Mouse (Mus musculus) lung, postnatal 0 days (tissue): ENCODE measurements around the gene Prrc2a. TPM values are rescaled to one million over a fixed set of nuclear protein-coding genes. Genes with fewer than 3 reads are reported as not detected.

Experiments used
- ATAC-seq: fragments of 200-750 bp; cut with Nextera tagmentation; 2 replicates; pipeline ENCODE4 v1.8.0; 2017; ENCODE audit warnings: moderate library complexity
- DNase-seq: peaks from one replicate; pipeline ENCODE4 v3.0.0-alpha.2; 2016; ENCODE audit warnings: low spot score
- H3K27ac ChIP-seq: fragments of 300-500 bp; sonication (generic); 2 replicates; pipeline ENCODE4 v1.5.1; 2014; ENCODE audit warnings: antibody characterized with exemption, mild to moderate bottlenecking, low read length, mixed read lengths
- H3K27me3 ChIP-seq: fragments of 300-500 bp; sonication (generic); replicated peaks from 2 replicates; pipeline ENCODE4 v1.6.1; 2014; ENCODE audit warnings: low read length, mixed read lengths; ENCODE audit not compliant: insufficient read depth
- H3K36me3 ChIP-seq: fragments of 300-500 bp; sonication (generic); 2 replicates; pipeline ENCODE4 v1.6.1; 2014; ENCODE audit warnings: low read length, mixed read lengths; ENCODE audit not compliant: insufficient read depth
- H3K4me1 ChIP-seq: fragments of 300-500 bp; sonication (generic); 2 replicates; pipeline ENCODE4 v1.6.1; 2014; ENCODE audit warnings: antibody characterized with exemption, low read depth, low read length, mixed read lengths; ENCODE audit not compliant: insufficient read depth
- H3K4me2 ChIP-seq: fragments of 300-500 bp; sonication (generic); replicated peaks from 2 replicates; pipeline ENCODE4 v1.6.1; 2014; ENCODE audit warnings: low read depth, mild to moderate bottlenecking, low read length, moderate library complexity, mixed read lengths
- H3K4me3 ChIP-seq: fragments of 300-500 bp; sonication (generic); 2 replicates; pipeline ENCODE4 v1.5.1; 2014; ENCODE audit warnings: low read depth, low read length
- H3K9ac ChIP-seq: fragments of 300-500 bp; sonication (generic); replicated peaks from 2 replicates; pipeline ENCODE4 v1.6.1; 2014; ENCODE audit warnings: low read depth, mild to moderate bottlenecking
- H3K9me3 ChIP-seq: fragments of 300-500 bp; sonication (generic); 2 replicates; pipeline ENCODE4 v1.6.1; 2016; ENCODE audit warnings: low read length, mixed read lengths
- CTCF ChIP-seq: IDR thresholded peaks from 2 replicates; pipeline ENCODE4 v1.5.1; 2016; ENCODE audit warnings: antibody characterized with exemption, mild to moderate bottlenecking
- EP300 ChIP-seq: IDR thresholded peaks from 2 replicates; pipeline ENCODE4 v1.6.1; 2016; ENCODE audit warnings: antibody characterized with exemption, mild to moderate bottlenecking, control low read depth
- WGBS: fragments of 180-500 bp; shearing (Covaris S2); extraction: QIAGEN DNeasy Blood & Tissue Kit; methylation state at CpG from one replicate; pipeline ENCODE4 v1.1.7; 2014; 5-methylcytosine and 5-hydroxymethylcytosine counted together
- polyA plus RNA-seq: library from polyadenylated mRNA; unstranded; fragments of >200 nt; fragmentation: Nextera tagmentation; extraction: Ambion mirVana; gene quantifications from 2 replicates; pipeline ENCODE4 v1.2.1, GENCODE M21; 2015

Gene Prrc2a
- polyA plus RNA-seq, 1 experiment from 2014 or later = 74.1 TPM

GRCm38 (mm10) chr17:35198029-35198428 lies 33.3 kb upstream of the Prrc2a start:
- Histone ChIP-seq H3K4me2 (no peak overlapping the region), H3K27ac (no peak overlapping the region), H3K36me3 (no peaks in the 10 kb centered on the region), H3K27me3 (peaks cover 3% of the 10 kb centered on the region; the same call in 1 of the 2 replicates), H3K4me3 (no peak overlapping the region), H3K9ac (no peak overlapping the region), H3K4me1 (peaks cover 4% of the 10 kb centered on the region; the same call in 1 of the 2 replicates), H3K9me3 (no peaks in the 10 kb centered on the region)
- TF ChIP-seq EP300 = no peak
- TF ChIP-seq CTCF = no peak
- no peak for DNase-seq
- ATAC-seq = no peak
- 50% methylated on average over 7 of the region's 7 CpGs for WGBS

- 56% methylated on average over 5 of the region's 6 CpGs for WGBS
- DNase-seq = no peak
- ATAC-seq = no peak
Observed at GRCm38 (mm10) chr17:35197126-35197525, 32.4 kb upstream of the Prrc2a start.

DNA sequence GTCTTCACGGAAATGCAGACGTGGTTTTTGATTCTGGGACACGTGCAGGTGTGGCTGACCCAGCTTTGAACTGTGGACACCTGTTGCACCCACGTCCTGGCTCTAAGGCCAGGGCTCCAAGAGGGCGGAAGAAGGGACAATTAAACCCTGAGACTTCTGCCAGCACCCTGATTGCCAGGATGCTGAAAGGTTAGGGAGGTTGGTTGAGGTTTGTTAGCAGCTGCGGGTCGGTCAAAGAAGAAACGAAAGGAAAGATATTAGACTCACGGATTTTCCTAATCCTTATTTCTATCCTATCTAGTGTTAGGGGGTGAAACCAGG lies 31.6 kb upstream of the Prrc2a start:
- H3K9ac ChIP-seq = no peak overlapping the region
- peak overlapping the region; percentile 75 for H3K4me2 ChIP-seq

More at GRCm38 (mm10) chr17:35197126-35197525, 32.4 kb upstream of the Prrc2a start:
- Histone ChIP-seq H3K9ac (no peak overlapping the region), H3K27me3 (peaks cover 3% of the 10 kb centered on the region; the same call in 1 of the 2 replicates), H3K4me2 (no peak overlapping the region), H3K9me3 (no peaks in the 10 kb centered on the region), H3K4me3 (no peak overlapping the region), H3K4me1 (peaks cover 4% of the 10 kb centered on the region; the same call in 1 of the 2 replicates), H3K36me3 (no peaks in the 10 kb centered on the region), H3K27ac (no peak overlapping the region)
- TF ChIP-seq CTCF (no peak), EP300 (no peak)

GRCm38 (mm10) chr17:35195631-35196320 lies 31.1 kb upstream of the Prrc2a start:
- Histone ChIP-seq H3K4me1 (peaks cover 4% of the 10 kb centered on the region; the same call in 1 of the 2 replicates), H3K9me3 (no peaks in the 10 kb centered on the region), H3K27me3 (no peaks in the 10 kb centered on the region; the same call in 1 of the 2 replicates), H3K36me3 (no peaks in the 10 kb centered on the region), H3K4me3 (peak overlapping the region; percentile 45), H3K4me2 (peak overlapping the region; percentile 75), H3K27ac (no peak overlapping the region), H3K9ac (no peak overlapping the region)
- TF ChIP-seq EP300 (no peak), CTCF (peak; percentile 98)
- DNase-seq (peak; percentile 83), ATAC-seq (peak; percentile 91)
- 1% methylated on average over 64 of the region's 66 CpGs for WGBS

More for the DNA sequence above, 31.6 kb upstream of the Prrc2a start:
- Histone ChIP-seq H3K4me3 (peak overlapping the region; percentile 45), H3K27ac (no peak overlapping the region), H3K4me1 (peaks cover 4% of the 10 kb centered on the region; the same call in 1 of the 2 replicates), H3K9me3 (no peaks in the 10 kb centered on the region), H3K27me3 (no peaks in the 10 kb centered on the region; the same call in 1 of the 2 replicates), H3K36me3 (no peaks in the 10 kb centered on the region)
- ATAC-seq = peak; percentile 29; the same call in 1 of the 2 replicates
- no peak for DNase-seq
- WGBS = 26% methylated on average over 9 of the region's 9 CpGs
- no peak for TF ChIP-seq EP300
- no peak for TF ChIP-seq CTCF

DNA sequence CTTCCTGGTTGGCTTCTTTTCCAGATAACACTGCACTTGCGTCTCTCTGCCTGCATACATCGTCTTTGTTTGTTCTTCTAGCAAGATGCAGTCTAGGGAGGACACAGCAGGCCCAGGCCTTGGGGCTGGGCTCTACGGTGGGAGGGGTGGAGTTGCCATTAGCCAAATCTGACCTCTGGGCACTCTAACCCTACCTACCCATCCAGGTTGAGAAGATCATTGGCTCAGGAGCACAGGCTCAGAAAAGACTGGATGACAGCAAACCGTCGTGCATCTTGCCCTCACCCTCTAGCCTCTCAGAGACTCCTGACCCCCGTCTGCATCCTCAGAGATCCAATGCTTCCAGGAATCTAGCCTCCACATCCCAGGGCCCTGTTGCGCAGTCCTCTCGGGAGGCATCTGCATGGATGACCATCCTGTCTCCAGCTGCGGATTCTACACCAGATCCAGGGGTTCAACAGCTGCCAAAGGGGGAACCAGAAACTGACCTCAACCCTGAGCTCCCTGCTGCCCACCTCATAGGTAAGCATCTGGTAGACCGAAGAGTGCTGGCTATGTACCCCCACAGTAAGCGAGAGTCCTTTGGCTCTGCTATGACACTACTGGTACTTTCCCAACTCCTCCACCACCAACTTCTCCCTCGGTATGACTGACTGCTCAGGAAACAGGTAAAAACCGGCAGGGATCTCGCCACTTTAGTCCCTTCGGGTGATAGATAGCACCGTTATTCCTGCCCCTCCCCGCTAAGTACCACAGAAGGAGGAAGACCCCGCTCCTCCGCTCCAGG lies 30.3 kb upstream of the Prrc2a start:
- Histone ChIP-seq H3K27ac (no peak overlapping the region), H3K9ac (no peak overlapping the region), H3K27me3 (no peaks in the 10 kb centered on the region; the same call in 1 of the 2 replicates), H3K4me1 (peaks cover 4% of the 10 kb centered on the region; the same call in 1 of the 2 replicates), H3K4me3 (peak overlapping the region; percentile 45), H3K4me2 (peak overlapping the region; percentile 75), H3K36me3 (no peaks in the 10 kb centered on the region), H3K9me3 (no peaks in the 10 kb centered on the region)
- ATAC-seq = no peak
- no peak for DNase-seq
- 37% methylated on average over 16 of the region's 19 CpGs for WGBS
- TF ChIP-seq CTCF = no peak
- TF ChIP-seq EP300 = no peak
